ENCODE assay signal across 9 mouse cellular contexts in genomic region chr8:73233358-73234041, GRCm38 (mm10).
DNase-seq lines count a peak whose midpoint lies in the region; ATAC-seq and TF ChIP-seq lines count a peak whose summit lies in the region.
"Had no signal": no experiment of that assay in that cellular context is flagged by ENCODE, and none has a peak within 500 bp of the region (broad histone marks: within the 10 kb centered on the region; RNA-seq: fewer than 3 reads in every experiment).

No protein-coding gene starts in this region.

- no peak overlapping the region for H3K4me3 ChIP-seq in liver, embryonic 16.5 days (ENCODE audit: low read depth, low read length)
- H3K4me3 ChIP-seq in bone marrow macrophage, adult 2 months (ENCODE audit: insufficient read depth, low read length): no peak overlapping the region
- H3K4me3 ChIP-seq in forebrain, embryonic 16.5 days (replicated peaks; ENCODE audit: low read length): no peak overlapping the region
- no peak overlapping the region for H3K4me3 ChIP-seq in kidney, adult 2 months (ENCODE audit: insufficient read depth, low read depth, low read length)
- no peak overlapping the region for H3K4me3 ChIP-seq in limb, embryonic 14.5 days (replicated peaks; ENCODE audit: low read length)
- H3K4me3 ChIP-seq: neural tube, embryonic 12.5 days had no signal

- H3K9ac ChIP-seq in liver, embryonic 16.5 days (ENCODE audit: low read depth, low read length): no peak overlapping the region
- H3K9ac ChIP-seq in forebrain, embryonic 16.5 days (replicated peaks; ENCODE audit: low read depth, low read length): no peak overlapping the region
- no peak overlapping the region for H3K9ac ChIP-seq in limb, embryonic 14.5 days (ENCODE audit: low read depth, low read length, severe bottlenecking)
- H3K9ac ChIP-seq: neural tube, embryonic 12.5 days had no signal

- no peaks in the 10 kb centered on the region for H3K27me3 ChIP-seq in liver, embryonic 16.5 days (ENCODE audit: control insufficient read depth, insufficient read depth, low read depth, low read length)
- H3K27me3 ChIP-seq in forebrain, embryonic 16.5 days (replicated peaks; ENCODE audit: control insufficient read depth, insufficient read depth, low read length): no peaks in the 10 kb centered on the region
- no peaks in the 10 kb centered on the region for H3K27me3 ChIP-seq in kidney, adult 2 months (replicated peaks; ENCODE audit: control insufficient read depth, insufficient read depth, low read length)
- no peaks in the 10 kb centered on the region for H3K27me3 ChIP-seq in limb, embryonic 14.5 days (ENCODE audit: control insufficient read depth, insufficient read depth, low read length)
- H3K27me3 ChIP-seq: neural tube, embryonic 12.5 days had no signal

- no peak for DNase-seq in liver
- peak; percentile 66 for DNase-seq in kidney, adult 2 months
- peak; percentile 76 for DNase-seq in limb, embryonic 14.5 days (ENCODE audit: low spot score)
- DNase-seq in skeletal muscle tissue, adult 2 months (ENCODE audit: low read depth, low spot score): peak; percentile 32
- DNase-seq in natural killer cell, adult 2 months (ENCODE audit: low spot score in 2 of 2): no peak

- no peak overlapping the region for H3K27ac ChIP-seq in liver, embryonic 16.5 days (ENCODE audit: low read length)
- 0 out of 2 replicates have a peak overlapping the region, but pooled peaks have one; percentile 4 for H3K27ac ChIP-seq in bone marrow macrophage, adult 2 months (ENCODE audit: insufficient read depth, low read depth, low read length)
- H3K27ac ChIP-seq in forebrain, embryonic 16.5 days (ENCODE audit: low read length): no peak overlapping the region
- no peak overlapping the region for H3K27ac ChIP-seq in kidney, adult 2 months (ENCODE audit: insufficient read depth, low read depth, low read length)
- no peak overlapping the region for H3K27ac ChIP-seq in limb, embryonic 14.5 days (replicated peaks; ENCODE audit: low read depth, low read length)
- H3K27ac ChIP-seq: neural tube, embryonic 12.5 days had no signal

- H3K36me3 ChIP-seq in liver, embryonic 16.5 days (ENCODE audit: control insufficient read depth, insufficient read depth): no peaks in the 10 kb centered on the region
- H3K36me3 ChIP-seq in forebrain, embryonic 16.5 days (ENCODE audit: control insufficient read depth, insufficient read depth): no peaks in the 10 kb centered on the region
- H3K36me3 ChIP-seq in kidney, adult 2 months (ENCODE audit: control insufficient read depth, insufficient read depth, low read length): no peaks in the 10 kb centered on the region
- no peaks in the 10 kb centered on the region for H3K36me3 ChIP-seq in limb, embryonic 14.5 days (ENCODE audit: control insufficient read depth, insufficient read depth, low read length)
- H3K36me3 ChIP-seq: neural tube, embryonic 12.5 days had no signal

- peak; percentile 19; the same call in 1 of the 2 replicates for ATAC-seq in liver, embryonic 16.5 days (ENCODE audit: low read depth)
- peak; percentile 87 for ATAC-seq in forebrain, embryonic 16.5 days
- ATAC-seq in limb, embryonic 14.5 days (ENCODE audit: low FRiP score, low read depth): peak; percentile 65; the same call in 1 of the 2 replicates

- H3K4me1 ChIP-seq in liver, embryonic 16.5 days (ENCODE audit: control insufficient read depth, low read depth, low read length): no peaks in the 10 kb centered on the region
- no peaks in the 10 kb centered on the region for H3K4me1 ChIP-seq in bone marrow macrophage, adult 2 months (ENCODE audit: control insufficient read depth, insufficient read depth, low read length)
- H3K4me1 ChIP-seq in forebrain, embryonic 16.5 days (replicated peaks; ENCODE audit: control insufficient read depth, insufficient read depth, low read length): no peaks in the 10 kb centered on the region
- H3K4me1 ChIP-seq in kidney, adult 2 months (ENCODE audit: control insufficient read depth, insufficient read depth, low read length): peaks cover 3% of the 10 kb centered on the region; the same call in 1 of the 2 replicates
- no peaks in the 10 kb centered on the region for H3K4me1 ChIP-seq in limb, embryonic 14.5 days (ENCODE audit: control insufficient read depth, insufficient read depth, low read length)
- H3K4me1 ChIP-seq: neural tube, embryonic 12.5 days had no signal

- no peak for TF ChIP-seq CTCF in bone marrow macrophage, adult 2 months (IDR thresholded peaks at IDR 0.05; ENCODE audit: low read depth, low read length)
- TF ChIP-seq CTCF in kidney, adult 2 months (conservative IDR thresholded peaks at IDR 0.05; ENCODE audit: insufficient read depth, insufficient read length, low read depth, low read length): 0 out of 2 replicates have a peak, but pooled peaks have one; percentile 16

- no peaks in the 10 kb centered on the region for H3K9me3 ChIP-seq in liver, embryonic 16.5 days (replicated peaks; ENCODE audit: control insufficient read depth, low read length)
- no peaks in the 10 kb centered on the region for H3K9me3 ChIP-seq in forebrain, embryonic 16.5 days (ENCODE audit: control insufficient read depth, low read length)
- H3K9me3 ChIP-seq in limb, embryonic 14.5 days (ENCODE audit: control insufficient read depth, low read length): no peaks in the 10 kb centered on the region
- H3K9me3 ChIP-seq: neural tube, embryonic 12.5 days had no signal

- no peak overlapping the region for H3K4me2 ChIP-seq in liver, embryonic 16.5 days (ENCODE audit: low read depth, low read length)
- H3K4me2 ChIP-seq in forebrain, embryonic 16.5 days (ENCODE audit: low read length): no peak overlapping the region
- no peak overlapping the region for H3K4me2 ChIP-seq in limb, embryonic 14.5 days (replicated peaks; ENCODE audit: low read depth, low read length, severe bottlenecking)
- H3K4me2 ChIP-seq: neural tube, embryonic 12.5 days had no signal

- 35% methylated on average over 6 of the region's 6 CpGs for WGBS in liver, embryonic 16.5 days (ENCODE audit: insufficient replicate concordance)
- 66% methylated on average over 6 of the region's 6 CpGs for WGBS in forebrain, embryonic 16.5 days
- 37% methylated on average over 6 of the region's 6 CpGs for WGBS in kidney, adult 2 months
- 53% methylated on average over 6 of the region's 6 CpGs for WGBS in limb, embryonic 14.5 days

- no peak for TF ChIP-seq POLR2A in bone marrow macrophage, adult 2 months (IDR thresholded peaks at IDR 0.05; ENCODE audit: borderline replicate concordance, low read depth, low read length)
- no peak for TF ChIP-seq POLR2A in kidney, adult 2 months (IDR thresholded peaks at IDR 0.05; ENCODE audit: low read depth, low read length)
- TF ChIP-seq POLR2A in limb, embryonic 14.5 days (IDR thresholded peaks at IDR 0.05; ENCODE audit: borderline replicate concordance, extremely low read depth, insufficient read depth, insufficient read length): no peak

Comparison
In these comparisons a context has a peak if more than half of its experiments do, and no peak if none do; other contexts are left out.
1. ATAC-seq: peak in every context shown above with its lines; median percentile 87 in forebrain, embryonic 16.5 days; 65 in limb, embryonic 14.5 days; 19 in liver, embryonic 16.5 days.
2. DNase-seq: peak in kidney, adult 2 months (single experiment), limb, embryonic 14.5 days (single experiment) and skeletal muscle tissue, adult 2 months (single experiment); none in liver (single experiment) and natural killer cell, adult 2 months (0 of 2).